Mouse (Mus musculus): ENCODE data around the gene Adam15. TPM values are rescaled to one million over a fixed set of nuclear protein-coding genes. Genes with fewer than 3 reads are reported as not detected.
A peak's percentile ranks its signal among the peaks of the same experiment; 100 is the strongest.

Adam15 gene
- total RNA-seq, 4 experiments from 2014 or later, result 129 to 141 (median 137) TPM

DNA sequence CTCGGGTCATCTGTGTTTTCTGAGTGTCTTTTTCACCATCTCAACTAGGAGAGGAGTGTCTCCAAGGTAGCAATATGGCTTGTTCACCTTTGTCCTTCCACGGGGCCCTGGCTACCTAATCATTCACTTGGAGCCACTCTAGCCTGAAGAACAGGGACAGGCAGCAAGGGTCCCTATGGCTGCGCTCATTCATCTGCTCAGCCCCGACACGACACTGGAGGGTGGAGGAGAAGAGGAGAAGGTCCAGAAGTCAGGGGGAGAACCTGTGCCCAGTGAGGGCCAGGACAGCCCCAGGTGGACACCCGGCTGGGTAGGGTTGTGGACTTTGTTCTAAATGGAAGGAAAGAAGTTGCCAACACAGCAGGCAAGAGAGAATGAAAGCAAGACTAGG lies 5.7 kb upstream of the Adam15 start:
- no peak for DNase-seq (ENCODE audit: low spot score in 2 of 2)

GRCm38 (mm10) chr3:89354816-89355511 lies 5.2 kb upstream of the Adam15 start:
- DNase-seq (ENCODE audit: low spot score in 2 of 2), result peak; percentile 79 to 91

DNA sequence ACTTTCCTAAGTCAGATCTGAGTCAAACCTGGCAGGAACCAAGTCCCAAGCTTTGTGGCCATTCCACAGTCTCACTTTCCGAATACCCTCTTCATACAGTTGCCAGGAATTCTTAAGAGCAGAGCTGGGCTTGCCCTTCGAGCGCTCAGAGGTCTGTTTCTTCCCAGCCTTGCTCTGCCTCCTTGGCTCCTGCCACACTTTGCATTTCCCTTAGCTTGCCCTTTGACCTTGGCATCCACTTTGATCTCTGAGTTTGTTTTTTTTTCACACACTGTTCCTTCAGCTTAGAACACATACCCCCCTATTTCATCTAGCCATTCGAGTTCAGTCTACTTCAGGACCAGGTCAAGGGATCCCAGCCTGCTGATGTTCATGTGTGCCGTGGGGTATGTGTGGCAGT lies 1.5 kb upstream of the Adam15 start:
- no peak for DNase-seq (ENCODE audit: low spot score in 2 of 2)

GRCm38 (mm10) chr3:89348911-89349868 lies 606 bp downstream of the Adam15 start:
- no peak for DNase-seq (ENCODE audit: low spot score in 2 of 2)

DNA sequence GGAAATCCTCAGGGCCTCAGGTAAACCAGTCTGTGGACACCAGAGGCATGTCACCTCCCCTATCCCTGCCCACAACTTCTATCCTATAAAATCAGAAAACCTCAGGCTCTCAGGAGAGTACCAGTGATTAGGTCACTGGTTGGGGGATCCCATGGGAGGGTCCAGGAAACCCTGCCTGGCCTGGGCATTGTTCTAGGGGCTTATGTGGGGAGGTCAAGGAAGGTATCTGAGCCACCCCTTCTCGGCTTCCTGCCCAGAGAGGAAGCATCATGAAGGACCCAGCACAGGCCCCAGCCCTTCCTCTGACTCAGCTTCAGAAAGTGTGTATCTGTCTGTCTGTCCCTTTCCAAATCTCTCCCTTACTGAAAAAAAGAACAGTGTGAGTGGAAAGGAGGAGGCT lies 1.9 kb downstream of the Adam15 start:
- no peak for DNase-seq (ENCODE audit: low spot score in 2 of 2)

DNA sequence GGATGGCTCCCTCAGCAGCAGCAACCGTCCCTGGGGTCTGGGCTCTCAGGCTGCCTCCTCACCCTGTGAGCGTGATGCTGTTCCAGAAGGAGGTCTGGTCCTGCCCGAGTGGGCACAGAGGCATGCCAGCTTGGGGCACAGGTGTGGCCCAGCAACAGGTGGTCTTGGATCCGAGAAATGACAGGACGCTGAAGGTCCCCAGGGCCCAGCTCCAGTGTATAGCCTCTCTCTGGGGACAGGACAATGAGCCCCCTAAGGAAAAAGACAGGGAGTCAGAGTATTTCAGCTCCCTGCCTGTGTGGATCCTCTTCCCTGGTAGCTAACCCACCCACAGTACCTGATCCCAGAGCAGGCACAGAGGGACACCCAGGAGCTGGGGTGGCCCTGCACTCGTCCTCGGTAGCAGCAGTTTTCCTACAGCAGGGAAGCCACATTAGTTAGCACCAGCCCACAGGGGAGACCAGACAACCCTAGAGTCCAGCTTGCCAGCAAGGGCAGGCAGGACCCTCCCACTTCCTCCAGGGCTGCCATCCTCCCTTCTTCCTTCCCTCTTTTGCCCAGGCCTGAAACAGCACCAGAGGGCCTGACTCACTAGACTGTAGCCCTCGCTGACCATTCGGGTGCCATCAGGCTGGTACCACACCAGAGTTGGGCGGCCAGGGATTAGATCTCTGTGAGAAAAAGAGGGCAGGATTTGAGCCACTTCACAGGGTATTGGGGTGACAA lies 2.8 kb downstream of the Adam15 start:
- no peak for DNase-seq (ENCODE audit: low spot score in 2 of 2)

- no peak for DNase-seq (ENCODE audit: low spot score in 2 of 2)
Measured at GRCm38 (mm10) chr3:89343279-89343678, 6.5 kb downstream of the Adam15 start.

DNA sequence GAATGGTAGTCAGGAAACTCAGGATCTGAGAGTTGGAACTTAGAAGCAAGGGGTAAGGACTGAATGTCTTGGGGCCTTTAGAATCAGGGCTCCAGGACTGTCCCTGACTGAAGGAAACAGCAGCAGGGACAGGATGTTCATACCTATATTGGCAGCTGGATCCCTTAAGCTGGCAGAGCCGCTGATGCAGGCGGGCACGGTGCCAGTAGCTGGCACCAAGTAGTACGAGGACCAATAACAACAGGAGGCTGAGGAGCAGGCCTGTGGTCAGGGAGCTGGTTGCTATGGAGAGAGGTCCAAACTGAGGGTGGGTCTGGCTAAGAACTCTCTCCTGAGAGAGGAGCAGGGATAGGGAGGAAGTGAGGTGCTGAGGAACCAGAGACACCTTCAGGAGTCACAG lies 8.0 kb downstream of the Adam15 start:
- no peak for DNase-seq (ENCODE audit: low spot score in 2 of 2)

- peak in 1 of 2 experiments; percentile 76 for DNase-seq (ENCODE audit: low spot score in 2 of 2)
Measured at GRCm38 (mm10) chr3:89340465-89340864, 9.3 kb downstream of the Adam15 start.

DNA sequence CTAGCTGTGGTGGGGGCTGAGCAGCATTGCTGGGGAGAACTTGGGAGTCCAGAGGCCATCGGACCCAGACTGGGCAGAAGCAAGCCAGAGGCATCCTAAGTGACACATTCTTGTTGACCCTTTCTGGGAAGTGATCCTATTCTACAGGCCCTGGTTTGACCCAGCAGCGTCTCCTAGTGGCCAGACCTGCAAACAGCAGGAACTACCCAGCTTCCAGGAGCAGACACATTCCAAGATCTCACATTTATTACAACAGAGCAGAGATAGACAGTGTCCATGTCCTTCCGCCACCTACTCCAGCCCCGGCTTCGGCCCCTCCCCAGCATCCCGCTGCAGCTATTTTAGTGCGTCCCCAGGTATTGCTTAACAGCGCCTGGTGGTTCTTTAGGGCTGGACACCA lies 10.4 kb downstream of the Adam15 start:
- peak in 1 of 2 experiments; percentile 81 for DNase-seq (ENCODE audit: low spot score in 2 of 2)

DNA sequence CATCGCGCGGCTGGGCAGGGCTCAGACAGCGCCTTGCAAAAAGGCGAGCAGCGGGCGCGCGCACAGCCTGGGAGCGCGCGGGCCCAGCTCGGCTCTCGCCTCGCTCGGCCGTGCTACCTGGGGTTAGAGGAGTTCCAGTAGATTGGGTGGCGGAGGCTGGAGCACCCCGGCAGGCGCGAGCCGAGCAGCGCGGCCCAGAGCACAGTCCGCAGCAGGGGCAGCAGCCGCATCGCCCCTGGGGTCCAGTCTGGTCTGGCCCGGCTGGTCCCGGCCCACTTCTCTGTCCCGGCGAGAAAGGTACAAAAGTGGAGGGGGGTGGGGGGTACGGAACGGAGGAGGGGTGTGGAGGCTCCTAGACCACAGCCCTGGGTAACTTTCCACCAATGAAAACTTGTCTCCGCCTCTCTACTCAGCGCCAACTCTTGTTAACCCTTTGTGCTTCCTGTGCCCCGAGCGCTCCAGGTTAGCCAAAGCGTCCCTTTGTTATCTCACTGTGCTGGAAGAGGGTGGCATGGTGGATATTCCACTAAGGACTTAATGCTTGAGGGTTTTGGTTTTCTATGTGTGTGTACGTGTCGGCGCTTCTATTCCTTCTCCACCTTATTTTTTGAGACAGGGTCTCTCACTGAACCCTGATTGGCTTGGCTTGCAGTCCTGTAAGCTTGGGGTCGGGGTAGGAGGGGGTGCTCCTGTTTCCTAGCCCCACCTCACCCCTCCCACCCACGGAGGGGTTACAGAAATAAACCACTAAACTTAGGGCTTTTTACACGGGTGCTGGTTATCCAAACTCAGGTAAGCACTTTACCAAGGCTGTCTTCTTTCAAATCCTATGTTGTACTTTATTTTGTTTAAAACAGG lies 11.8 kb downstream of the Adam15 start, which contains the start of gene Efna4:
Gene Efna4 (minus strand): TSS at position 308 of the 858 bp plus-strand sequence.
- no peak for DNase-seq (ENCODE audit: low spot score in 2 of 2)

DNA sequence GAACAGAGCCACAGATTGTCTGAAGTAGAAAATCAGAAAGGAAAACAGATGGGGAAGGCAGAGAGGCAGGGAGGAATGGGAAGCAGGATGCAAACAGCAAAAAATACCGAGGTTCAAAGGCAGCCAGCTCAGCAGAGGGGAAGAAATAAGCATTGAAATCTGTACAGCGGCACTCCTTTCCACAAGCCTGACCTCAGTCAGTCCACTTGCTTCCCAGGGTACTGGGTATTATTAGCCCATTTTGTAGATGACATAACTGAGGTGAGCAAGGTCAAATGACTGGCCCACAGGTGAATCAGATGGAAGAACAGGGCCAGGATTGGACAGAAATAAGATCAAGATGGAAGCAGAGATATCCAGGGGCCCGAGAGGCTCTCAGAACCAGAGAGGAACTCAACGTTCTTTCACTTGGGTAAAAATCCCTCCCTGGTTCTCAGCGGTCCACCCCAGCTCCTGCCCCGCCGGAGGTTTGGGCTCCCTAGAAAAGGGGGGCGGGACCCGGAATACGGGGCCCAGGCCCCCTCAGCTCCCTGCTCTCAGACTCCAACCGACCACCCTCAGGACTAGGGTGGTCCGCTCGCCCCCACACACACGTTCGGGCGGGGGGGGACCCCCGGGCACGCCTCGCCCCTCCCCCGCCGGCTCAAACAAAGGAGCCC lies 12.6 kb downstream of the Adam15 start:
- no peak for DNase-seq (ENCODE audit: low spot score in 2 of 2)

DNA sequence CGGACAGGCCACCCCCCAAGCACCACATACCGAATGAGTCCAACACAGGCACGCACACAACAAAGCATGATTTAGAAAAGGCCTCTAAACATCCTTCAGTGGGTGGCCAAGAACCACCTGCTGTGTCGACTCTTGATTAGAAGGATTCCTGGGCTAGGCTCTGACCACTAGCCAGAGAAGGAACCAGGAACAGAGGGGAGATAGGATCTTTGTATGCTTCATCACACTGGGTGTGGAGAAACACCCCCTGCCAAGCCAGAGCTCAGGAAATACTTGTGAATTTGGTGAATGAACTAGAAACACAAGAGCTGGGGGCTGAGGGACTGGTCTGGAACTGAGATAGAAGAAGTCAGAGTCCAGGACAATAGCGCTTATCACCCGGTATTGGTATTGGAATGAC lies 13.3 kb downstream of the Adam15 start:
- DNase-seq (ENCODE audit: low spot score in 2 of 2), result no peak

DNA sequence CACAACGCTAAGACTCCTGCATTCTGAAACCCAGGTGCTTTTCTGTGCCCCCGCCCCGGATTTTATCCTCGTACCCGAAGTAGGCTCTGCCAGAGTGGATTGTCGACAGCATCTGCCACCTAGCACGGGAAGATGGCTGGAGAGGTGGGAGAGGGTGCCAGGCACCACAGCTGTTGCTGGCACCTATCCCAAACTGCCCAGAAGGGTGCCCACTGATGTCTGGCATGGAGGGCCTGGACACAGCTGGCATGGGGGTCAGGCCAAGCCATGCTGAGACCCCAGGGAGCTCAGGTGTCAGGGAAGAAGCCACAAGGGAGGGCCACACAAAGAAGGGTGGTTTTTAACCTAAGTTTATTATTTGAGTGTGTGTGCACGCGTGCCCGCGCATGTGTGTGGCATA lies 16.7 kb downstream of the Adam15 start:
- DNase-seq (ENCODE audit: low spot score in 2 of 2), result no peak

- no peak for DNase-seq (ENCODE audit: low spot score in 2 of 2)
Measured at GRCm38 (mm10) chr3:89332476-89332875, 17.3 kb downstream of the Adam15 start.

- DNase-seq (ENCODE audit: low spot score in 2 of 2), result no peak
Measured at GRCm38 (mm10) chr3:89332013-89332412, 17.8 kb downstream of the Adam15 start.

- no peak for DNase-seq (ENCODE audit: low spot score in 2 of 2)
Measured at GRCm38 (mm10) chr3:89331561-89331960, 18.2 kb downstream of the Adam15 start.

DNA sequence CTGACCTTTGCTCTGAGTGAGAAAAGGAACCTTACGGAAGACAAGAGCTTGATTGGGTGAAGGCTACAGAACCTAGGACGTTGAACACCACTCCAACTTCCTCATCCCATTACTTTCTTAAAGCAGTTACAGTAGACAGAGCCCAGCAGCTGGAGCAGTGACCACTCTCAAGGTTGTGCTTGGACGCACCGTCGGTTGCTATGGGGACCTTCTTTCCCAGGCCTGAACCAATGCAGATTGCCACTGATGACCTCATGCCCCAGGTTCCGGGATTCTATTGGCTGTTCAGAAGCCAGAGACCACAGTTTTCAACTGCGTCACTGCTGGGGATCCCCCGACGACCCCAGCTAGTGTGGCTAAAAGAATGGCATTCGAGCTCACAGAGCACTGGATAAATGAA lies 18.8 kb downstream of the Adam15 start:
- no peak for DNase-seq (ENCODE audit: low spot score in 2 of 2)

GRCm38 (mm10) chr3:89330346-89330745 lies 19.4 kb downstream of the Adam15 start:
- DNase-seq (ENCODE audit: low spot score in 2 of 2), result no peak

DNA sequence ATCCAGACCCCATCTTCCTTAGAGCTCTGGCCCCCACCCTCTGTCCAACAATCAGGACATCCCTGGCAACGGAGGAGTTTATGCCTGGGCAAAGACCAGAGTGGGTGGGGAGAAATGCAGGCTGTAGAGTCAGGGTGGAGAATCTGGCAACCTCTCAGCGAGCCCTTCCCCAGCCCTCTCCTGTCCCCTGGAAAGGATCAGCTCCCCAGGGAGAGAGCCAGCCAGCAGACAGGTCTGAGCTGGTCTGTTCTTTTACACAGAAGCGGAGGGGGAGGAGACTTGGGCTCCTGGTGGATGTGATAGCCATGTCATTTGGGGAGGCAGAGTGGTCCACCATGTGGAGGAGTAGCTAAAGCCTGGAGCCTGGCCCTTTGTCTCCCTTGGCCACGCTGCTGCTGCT lies 21.2 kb downstream of the Adam15 start:
- no peak for DNase-seq (ENCODE audit: low spot score in 2 of 2)

All from layer of hippocampus, adult 8-10 months (tissue).